1 mouse cellular context compared by ENCODE assay signal in genomic region chr7:16294837-16295236, GRCm38 (mm10).
TF ChIP-seq lines count a peak whose summit lies in the region.

No protein-coding gene starts in this region.

TF ChIP-seq in C2C12, 6 proteins besides CTCF, POLR2A, EP300 and RAD21 (continued from another document):
- TF ChIP-seq CEBPB (IDR thresholded peaks at IDR 0.05; ENCODE audit: low read depth) = peak; percentile 72
- no peak for TF ChIP-seq MYOG (IDR thresholded peaks at IDR 0.05; ENCODE audit: control insufficient read depth, extremely low read depth, insufficient read length)
